Mouse (Mus musculus) hindbrain, embryonic 13.5 days (tissue): Measurements from ENCODE around the gene Olfr1040. TPM values are rescaled to one million over a fixed set of nuclear protein-coding genes. Genes with fewer than 3 reads are reported as not detected.
"Not testable (repeated sequence)": the region's sequence is repeated elsewhere in the genome, so short reads cannot be mapped to it uniquely, and the experiment has no call there.

Experiments
- ATAC-seq: fragments of 200-750 bp; cut with Nextera tagmentation; 2 replicates; pipeline ENCODE4 v1.8.0; 2017; ENCODE audit warnings: moderate TSS enrichment; ENCODE audit not compliant: low FRiP score
- H3K27ac ChIP-seq: fragments of 300-500 bp; sonication (generic); 2 replicates; pipeline ENCODE4 v1.5.1; 2015; ENCODE audit warnings: inconsistent platforms, mild to moderate bottlenecking, moderate library complexity
- H3K27me3 ChIP-seq: fragments of 300-500 bp; sonication (generic); 2 replicates; pipeline ENCODE4 v1.6.1; 2015; ENCODE audit warnings: mild to moderate bottlenecking, inconsistent platforms
- H3K36me3 ChIP-seq: fragments of 300-500 bp; sonication (generic); 2 replicates; pipeline ENCODE4 v1.6.1; 2015; ENCODE audit warnings: mild to moderate bottlenecking, inconsistent platforms
- H3K4me1 ChIP-seq: fragments of 300-500 bp; sonication (generic); replicated peaks from 2 replicates; pipeline ENCODE4 v1.6.1; 2015; ENCODE audit warnings: inconsistent platforms
- H3K4me2 ChIP-seq: fragments of 300-500 bp; sonication (generic); 2 replicates; pipeline ENCODE4 v1.6.1; 2015; ENCODE audit warnings: inconsistent platforms, mild to moderate bottlenecking, moderate library complexity
- H3K4me3 ChIP-seq: fragments of 300-500 bp; sonication (generic); 2 replicates; pipeline ENCODE4 v1.5.1; 2015; ENCODE audit warnings: mild to moderate bottlenecking, inconsistent platforms
- H3K9ac ChIP-seq: fragments of 300-500 bp; sonication (generic); 2 replicates; pipeline ENCODE4 v1.6.1; 2015; ENCODE audit warnings: mild to moderate bottlenecking, inconsistent platforms
- H3K9me3 ChIP-seq: fragments of 300-500 bp; sonication (generic); 2 replicates; pipeline ENCODE4 v1.6.1; 2016; ENCODE audit warnings: inconsistent platforms
- WGBS: fragments of 180-500 bp; shearing (Covaris S2); methylation state at CpG from one replicate; pipeline ENCODE4 v1.1.7; 2015; 5-methylcytosine and 5-hydroxymethylcytosine counted together
- polyA plus RNA-seq: library from polyadenylated mRNA; unstranded; fragments of >200 nt; fragmentation: Nextera tagmentation; extraction: Ambion mirVana; gene quantifications from 2 replicates; pipeline ENCODE4 v1.2.1, GENCODE M21; 2015

Gene Olfr1040
- polyA plus RNA-seq: not detected in 2 replicates

- Histone ChIP-seq H3K27me3 (no peaks in the 10 kb centered on the region), H3K4me1 (no peaks in the 10 kb centered on the region), H3K36me3 (no peaks in the 10 kb centered on the region), H3K27ac (no peak within 1 kb of the TSS), H3K9ac (no peak within 1 kb of the TSS), H3K9me3 (no peaks in the 10 kb centered on the region), H3K4me3 (no peak within 1 kb of the TSS), H3K4me2 (no peak within 1 kb of the TSS)
- no peak for ATAC-seq
- 88% methylated on average over 1 of the region's 1 CpGs for WGBS
Measured at GRCm38 (mm10) chr2:86146632-86147031, at the start of gene Olfr1040. TSS of gene Olfr1040 (minus strand) at chr2:86146732.

GRCm38 (mm10) chr2:86195863-86196262, 49.3 kb upstream of the Olfr1040 start:
- WGBS: 59% methylated on average over 1 of the region's 1 CpGs
- ATAC-seq: no peak

GRCm38 (mm10) chr2:86185583-86185982, 39.1 kb upstream of the Olfr1040 start, which contains the start of gene Olfr52:
TSS of gene Olfr52 (minus strand) at chr2:86185683.
- H3K9me3 ChIP-seq: no peaks in the 10 kb centered on the region
- H3K9ac ChIP-seq: no peak within 1 kb of the TSS
- no peaks in the 10 kb centered on the region for H3K36me3 ChIP-seq
- no peak within 1 kb of the TSS for H3K27ac ChIP-seq
- no peaks in the 10 kb centered on the region for H3K4me1 ChIP-seq
- ATAC-seq: no peak
- no peak within 1 kb of the TSS for H3K4me2 ChIP-seq
- no peaks in the 10 kb centered on the region for H3K27me3 ChIP-seq
- no peak within 1 kb of the TSS for H3K4me3 ChIP-seq

More at GRCm38 (mm10) chr2:86195863-86196262, 49.3 kb upstream of the Olfr1040 start:
- H3K4me1 ChIP-seq: no peaks in the 10 kb centered on the region
- H3K4me3 ChIP-seq: no peak overlapping the region
- no peak overlapping the region for H3K9ac ChIP-seq
- H3K27me3 ChIP-seq: no peaks in the 10 kb centered on the region
- no peak overlapping the region for H3K27ac ChIP-seq
- H3K36me3 ChIP-seq: no peaks in the 10 kb centered on the region
- H3K9me3 ChIP-seq: no peaks in the 10 kb centered on the region
- H3K4me2 ChIP-seq: no peak overlapping the region

GRCm38 (mm10) chr2:86179950-86180349, 33.4 kb upstream of the Olfr1040 start:
- H3K27ac ChIP-seq: no peak overlapping the region
- H3K4me2 ChIP-seq: no peak overlapping the region
- H3K9ac ChIP-seq: no peak overlapping the region
- no peaks in the 10 kb centered on the region for H3K36me3 ChIP-seq
- ATAC-seq: no peak
- H3K4me1 ChIP-seq: no peaks in the 10 kb centered on the region
- WGBS: 87% methylated on average over 3 of the region's 3 CpGs
- no peak overlapping the region for H3K4me3 ChIP-seq
- H3K27me3 ChIP-seq: no peaks in the 10 kb centered on the region
- H3K9me3 ChIP-seq: no peaks in the 10 kb centered on the region

- Histone ChIP-seq H3K4me3 (no peak within 1 kb of the TSS), H3K27ac (no peak within 1 kb of the TSS), H3K36me3 (no peaks in the 10 kb centered on the region), H3K4me2 (no peak within 1 kb of the TSS), H3K9me3 (no peaks in the 10 kb centered on the region), H3K4me1 (no peaks in the 10 kb centered on the region), H3K27me3 (no peaks in the 10 kb centered on the region), H3K9ac (no peak within 1 kb of the TSS)
- no peak for ATAC-seq
Measured at GRCm38 (mm10) chr2:86177720-86178119, 31.2 kb upstream of the Olfr1040 start, which contains the start of gene Olfr1044. TSS of gene Olfr1044 (minus strand) at chr2:86177820.

GRCm38 (mm10) chr2:86175422-86175821, 28.9 kb upstream of the Olfr1040 start:
- not testable (repeated sequence) for H3K27ac ChIP-seq, H3K9me3 ChIP-seq, H3K9ac ChIP-seq, H3K4me2 ChIP-seq, ATAC-seq, H3K27me3 ChIP-seq, H3K36me3 ChIP-seq, H3K4me1 ChIP-seq, H3K4me3 ChIP-seq
- WGBS: 90% methylated on average over 7 of the region's 7 CpGs

- Histone ChIP-seq H3K36me3 (no peaks in the 10 kb centered on the region), H3K4me1 (no peaks in the 10 kb centered on the region), H3K9ac (no peak within 1 kb of the TSS), H3K4me3 (no peak within 1 kb of the TSS), H3K27ac (no peak within 1 kb of the TSS), H3K27me3 (no peaks in the 10 kb centered on the region), H3K4me2 (no peak within 1 kb of the TSS), H3K9me3 (no peaks in the 10 kb centered on the region)
- 91% methylated on average over 2 of the region's 2 CpGs for WGBS
- no peak for ATAC-seq
Measured at GRCm38 (mm10) chr2:86167422-86167821, 20.9 kb upstream of the Olfr1040 start, which contains the start of gene Olfr1043. TSS of gene Olfr1043 (minus strand) at chr2:86167522.

- no peak within 1 kb of the TSS for H3K9ac ChIP-seq
- no peak within 1 kb of the TSS for H3K27ac ChIP-seq
- WGBS: 87% methylated on average over 2 of the region's 2 CpGs
- H3K4me1 ChIP-seq: no peaks in the 10 kb centered on the region
- no peaks in the 10 kb centered on the region for H3K36me3 ChIP-seq
- ATAC-seq: no peak
- no peak within 1 kb of the TSS for H3K4me2 ChIP-seq
- H3K9me3 ChIP-seq: no peaks in the 10 kb centered on the region
- no peaks in the 10 kb centered on the region for H3K27me3 ChIP-seq
- no peak within 1 kb of the TSS for H3K4me3 ChIP-seq
Measured at GRCm38 (mm10) chr2:86161738-86162137, 15.2 kb upstream of the Olfr1040 start, which contains the start of gene Olfr1042. TSS of gene Olfr1042 (minus strand) at chr2:86161838.

- Histone ChIP-seq H3K27me3 (no peaks in the 10 kb centered on the region), H3K9me3 (no peaks in the 10 kb centered on the region), H3K4me2 (no peak within 1 kb of the TSS), H3K36me3 (no peaks in the 10 kb centered on the region), H3K4me3 (no peak within 1 kb of the TSS), H3K27ac (no peak within 1 kb of the TSS), H3K9ac (no peak within 1 kb of the TSS), H3K4me1 (no peaks in the 10 kb centered on the region)
- WGBS: 95% methylated on average over 1 of the region's 1 CpGs
- ATAC-seq: no peak
Measured at GRCm38 (mm10) chr2:86135828-86136227, 10.7 kb downstream of the Olfr1040 start, which contains the start of gene Olfr1039. TSS of gene Olfr1039 (minus strand) at chr2:86135928.

Other genes starting within 250 kb of the Olfr1040 start
- gene Olfr1024, start 241.7 kb downstream of the Olfr1040 start, polyA plus RNA-seq: not detected in 2 replicates
- gene Olfr1025-ps1, start 231.5 kb downstream of the Olfr1040 start, polyA plus RNA-seq: not detected in 2 replicates
- gene Olfr1026, start 225.2 kb downstream of the Olfr1040 start, polyA plus RNA-seq: not detected in 2 replicates
- gene Olfr1028, start 196.3 kb downstream of the Olfr1040 start, polyA plus RNA-seq: not detected in 2 replicates
- not detected in 2 replicates for gene Olfr1029, start 172.8 kb downstream of the Olfr1040 start, polyA plus RNA-seq
- gene Olfr1030, start 167.5 kb downstream of the Olfr1040 start, polyA plus RNA-seq: not detected in 2 replicates
- not detected in 2 replicates for gene Olfr1031, start 156.4 kb downstream of the Olfr1040 start, polyA plus RNA-seq
- not detected in 2 replicates for gene Olfr1032, start 141.2 kb downstream of the Olfr1040 start, polyA plus RNA-seq
- gene Olfr1033, start 126.1 kb downstream of the Olfr1040 start, polyA plus RNA-seq: not detected in 2 replicates
- gene Olfr1034, start 100.9 kb downstream of the Olfr1040 start, polyA plus RNA-seq: not detected in 2 replicates
- not detected in 2 replicates for gene Olfr1036, start 72.7 kb downstream of the Olfr1040 start, polyA plus RNA-seq
- gene Olfr1037, start 59.3 kb downstream of the Olfr1040 start, polyA plus RNA-seq: not detected in 2 replicates
- gene Olfr1039, start 10.8 kb downstream of the Olfr1040 start, polyA plus RNA-seq: not detected in 2 replicates
- not detected in 2 replicates for gene Olfr1042, start 15.1 kb upstream of the Olfr1040 start, polyA plus RNA-seq
- not detected in 2 replicates for gene Olfr1043, start 20.8 kb upstream of the Olfr1040 start, polyA plus RNA-seq
- gene Olfr1044, start 31.1 kb upstream of the Olfr1040 start, polyA plus RNA-seq: not detected in 2 replicates
- not detected in 2 replicates for gene Olfr52, start 39.0 kb upstream of the Olfr1040 start, polyA plus RNA-seq
- gene Olfr1045, start 56.3 kb upstream of the Olfr1040 start, polyA plus RNA-seq: not detected in 2 replicates
- gene Olfr1046, start 72.6 kb upstream of the Olfr1040 start, polyA plus RNA-seq: not detected in 2 replicates
- not detected in 2 replicates for gene Olfr1047, start 84.7 kb upstream of the Olfr1040 start, polyA plus RNA-seq
- not detected in 2 replicates for gene Olfr1048, start 93.6 kb upstream of the Olfr1040 start, polyA plus RNA-seq
- not detected in 2 replicates for gene Olfr1049, start 111.6 kb upstream of the Olfr1040 start, polyA plus RNA-seq
- not detected in 2 replicates for gene Olfr1051, start 132.4 kb upstream of the Olfr1040 start, polyA plus RNA-seq
- not detected in 2 replicates for gene Olfr1052, start 145.7 kb upstream of the Olfr1040 start, polyA plus RNA-seq
- not detected in 2 replicates for gene Olfr1053, start 168.6 kb upstream of the Olfr1040 start, polyA plus RNA-seq
- gene Olfr1054, start 188.7 kb upstream of the Olfr1040 start, polyA plus RNA-seq: not detected in 2 replicates
- not detected in 2 replicates for gene Olfr1055, start 203.6 kb upstream of the Olfr1040 start, polyA plus RNA-seq
- not detected in 2 replicates for gene Olfr1056, start 215.7 kb upstream of the Olfr1040 start, polyA plus RNA-seq
- not detected in 2 replicates for gene Olfr1057, start 231.7 kb upstream of the Olfr1040 start, polyA plus RNA-seq
- not detected in 2 replicates for gene Olfr1058, start 241.8 kb upstream of the Olfr1040 start, polyA plus RNA-seq